Mouse (Mus musculus) left cerebral cortex, adult 18-20 months (tissue): Measurements from ENCODE around the gene Tmem270. TPM values are rescaled to one million over a fixed set of nuclear protein-coding genes. Genes with fewer than 3 reads are reported as not detected.

ENCODE experiments used
- DNase-seq, 2 experiments: peaks; one replicate each; pipeline ENCODE4 v3.0.0; 2021 to 2022; ENCODE audit warnings: low spot score in 2 of 2, mixed read lengths in 1 of 2
- total RNA-seq, 2 experiments: library from RNA; stranded (reverse); gene quantifications; 2 replicates each; pipeline ENCODE4 v1.2.3; 2021

Tmem270 gene
- total RNA-seq, 2 experiments from 2014 or later, result not detected

- no peak for DNase-seq
Measured at GRCm38 (mm10) chr5:134890601-134891054, 15.9 kb downstream of the Tmem270 start.

GRCm38 (mm10) chr5:134888505-134888904 lies 18.0 kb downstream of the Tmem270 start:
- DNase-seq, result no peak

- DNase-seq, result no peak
Measured at GRCm38 (mm10) chr5:134887447-134888335, 18.8 kb downstream of the Tmem270 start.

- no peak for DNase-seq
Measured at GRCm38 (mm10) chr5:134883077-134883476, 23.5 kb downstream of the Tmem270 start.

GRCm38 (mm10) chr5:134876801-134877200 lies 29.7 kb downstream of the Tmem270 start:
- DNase-seq, result no peak

- DNase-seq, result no peak
Measured at GRCm38 (mm10) chr5:134875245-134875644, 31.3 kb downstream of the Tmem270 start.

- peak in 1 of 2 experiments; percentile 5 for DNase-seq
Measured at GRCm38 (mm10) chr5:134873956-134874879, 32.3 kb downstream of the Tmem270 start.

GRCm38 (mm10) chr5:134873034-134873433 lies 33.5 kb downstream of the Tmem270 start:
- DNase-seq, result no peak

GRCm38 (mm10) chr5:134872597-134872996 lies 33.9 kb downstream of the Tmem270 start:
- DNase-seq, result no peak

- DNase-seq, result no peak
Measured at GRCm38 (mm10) chr5:134868506-134868905, 38.0 kb downstream of the Tmem270 start.

GRCm38 (mm10) chr5:134867320-134868144 lies 39.0 kb downstream of the Tmem270 start:
- DNase-seq, result no peak

GRCm38 (mm10) chr5:134865158-134865557 lies 41.4 kb downstream of the Tmem270 start:
- DNase-seq, result peak in 1 of 2 experiments; percentile 6

- DNase-seq, result no peak
Measured at GRCm38 (mm10) chr5:134861902-134862497, 44.5 kb downstream of the Tmem270 start.

GRCm38 (mm10) chr5:134859193-134859592 lies 47.3 kb downstream of the Tmem270 start:
- DNase-seq, result no peak

GRCm38 (mm10) chr5:134858378-134858777 lies 48.2 kb downstream of the Tmem270 start:
- no peak for DNase-seq

GRCm38 (mm10) chr5:134852873-134853272 lies 53.7 kb downstream of the Tmem270 start:
- DNase-seq, result no peak
